Mouse (Mus musculus) ES-E14 (cell line): Measurements from ENCODE around the gene Lsm4.

Experiments used
- CHD2 ChIP-seq: IDR thresholded peaks from 2 replicates; pipeline ENCODE4 v1.6.1; 2014; ENCODE audit warnings: mild to moderate bottlenecking, low read depth, low read length, inconsistent platforms
- ZNF384 ChIP-seq: IDR thresholded peaks from 2 replicates; pipeline ENCODE4 v1.6.1; 2012; ENCODE audit warnings: low read depth, low read length, inconsistent platforms

DNA sequence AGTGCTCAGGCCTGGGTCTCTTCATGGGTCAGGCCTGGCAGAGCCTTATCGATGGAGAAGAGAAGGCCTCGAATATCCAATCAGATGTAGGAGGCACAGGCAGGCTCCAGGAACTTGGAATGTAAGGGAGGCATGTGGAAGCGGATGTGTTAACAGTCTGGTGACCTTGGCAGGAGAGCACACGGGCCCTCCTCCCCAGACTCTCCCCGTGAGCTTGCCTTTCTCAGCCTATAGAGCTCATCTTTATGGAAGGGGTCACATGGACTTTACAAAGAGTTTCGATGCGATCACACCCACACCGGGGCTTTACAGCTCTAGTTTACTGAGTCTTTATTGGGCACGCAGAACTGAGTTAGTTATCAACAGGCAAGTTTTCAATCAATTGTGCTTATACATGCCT is 34.3 kb upstream of the Lsm4 start:
- TF ChIP-seq CHD2 (no peak), ZNF384 (no peak)
